Mouse (Mus musculus) thymus, adult 2 months (tissue): ENCODE measurements at regions not wholly inside any gene's neighbourhood (a gene's known extent, or its start where the extent isn't known, plus 50 kb on each side); places are given as distances from the start of the nearest gene placed in this dataset.

Experiments
- DNase-seq: peaks from one replicate; pipeline ENCODE4 v3.0.0; 2021
- H3K27ac ChIP-seq: fragments of 200-500 bp; 2 replicates; pipeline ENCODE4 v1.5.1; 2012; ENCODE audit warnings: low read length, control low read depth; ENCODE audit not compliant: control insufficient read depth, insufficient read depth
- H3K27me3 ChIP-seq: fragments of 200-500 bp; 2 replicates; pipeline ENCODE4 v1.6.1; 2012; ENCODE audit warnings: mild to moderate bottlenecking, low read length, moderate library complexity, mixed read lengths; ENCODE audit not compliant: control insufficient read depth, insufficient read depth
- H3K36me3 ChIP-seq: fragments of 200-500 bp; 2 replicates; pipeline ENCODE4 v1.6.1; 2012; ENCODE audit warnings: mild to moderate bottlenecking, low read length, moderate library complexity; ENCODE audit not compliant: control insufficient read depth, insufficient read depth
- H3K4me1 ChIP-seq: fragments of 200-500 bp; replicated peaks from 2 replicates; pipeline ENCODE4 v1.6.1; 2012; ENCODE audit warnings: low read length; ENCODE audit not compliant: control insufficient read depth, insufficient read depth
- H3K4me3 ChIP-seq: fragments of 200-500 bp; 2 replicates; pipeline ENCODE4 v1.5.1; 2012; ENCODE audit warnings: mild to moderate bottlenecking, low read length, control low read depth, moderate library complexity; ENCODE audit not compliant: control insufficient read depth, insufficient read depth
- CTCF ChIP-seq: fragments of 200-500 bp; IDR thresholded peaks from 2 replicates; pipeline ENCODE4 v1.5.1; 2012; ENCODE audit warnings: mild to moderate bottlenecking, control low read depth, low read length, moderate library complexity, borderline replicate concordance; ENCODE audit not compliant: control insufficient read depth, poor library complexity, insufficient read depth; ENCODE audit errors: extremely low read depth
- POLR2A ChIP-seq: fragments of 200-500 bp; IDR thresholded peaks from 2 replicates; pipeline ENCODE4 v1.6.1; 2012; ENCODE audit warnings: mild to moderate bottlenecking, low read length, control low read depth, moderate library complexity; ENCODE audit not compliant: control insufficient read depth, poor library complexity, insufficient read depth; ENCODE audit errors: extremely low read depth
- WGBS: fragments of 180-500 bp; shearing (Covaris S2); methylation state at CpG from one replicate; pipeline ENCODE4 v1.1.7; 2018; 5-methylcytosine and 5-hydroxymethylcytosine counted together

GRCm38 (mm10) chr11:6785471-6785870, 52.0 kb downstream of the Gm11983 start:
- no peaks in the 10 kb centered on the region for H3K4me1 ChIP-seq
- H3K4me3 ChIP-seq, result no peak overlapping the region
- no peaks in the 10 kb centered on the region for H3K36me3 ChIP-seq
- WGBS, result 97% methylated on average over 1 of the region's 1 CpGs
- TF ChIP-seq POLR2A, result no peak
- TF ChIP-seq CTCF, result no peak
- H3K27ac ChIP-seq, result no peak overlapping the region
- H3K27me3 ChIP-seq, result no peaks in the 10 kb centered on the region
- no peak for DNase-seq

- Histone ChIP-seq H3K27ac (no peak overlapping the region), H3K4me1 (no peaks in the 10 kb centered on the region), H3K36me3 (no peaks in the 10 kb centered on the region), H3K4me3 (no peak overlapping the region), H3K27me3 (no peaks in the 10 kb centered on the region)
- 95% methylated on average over 14 of the region's 14 CpGs for WGBS
- no peak for DNase-seq
- TF ChIP-seq POLR2A (no peak), CTCF (no peak)
These were observed 54.6 kb downstream of the Gm11983 start for GRCm38 (mm10) chr11:6782826-6783225.

GRCm38 (mm10) chr11:6779752-6780151, 57.7 kb downstream of the Gm11983 start:
- TF ChIP-seq CTCF (no peak), POLR2A (no peak)
- no peak for DNase-seq
- WGBS, result 81% methylated on average over 5 of the region's 5 CpGs
- Histone ChIP-seq H3K27me3 (no peaks in the 10 kb centered on the region), H3K36me3 (no peaks in the 10 kb centered on the region), H3K27ac (no peak overlapping the region), H3K4me3 (no peak overlapping the region), H3K4me1 (no peaks in the 10 kb centered on the region)

GRCm38 (mm10) chr11:6778596-6779360, 58.7 kb downstream of the Gm11983 start:
- WGBS, result 48% methylated on average over 10 of the region's 10 CpGs
- TF ChIP-seq CTCF, result no peak
- H3K27me3 ChIP-seq, result no peaks in the 10 kb centered on the region
- no peak overlapping the region for H3K4me3 ChIP-seq
- H3K36me3 ChIP-seq, result no peaks in the 10 kb centered on the region
- H3K4me1 ChIP-seq, result no peaks in the 10 kb centered on the region
- DNase-seq, result no peak
- H3K27ac ChIP-seq, result no peak overlapping the region

GRCm38 (mm10) chr11:6777566-6777965, 59.9 kb downstream of the Gm11983 start:
- no peaks in the 10 kb centered on the region for H3K4me1 ChIP-seq
- H3K27ac ChIP-seq, result no peak overlapping the region
- no peak overlapping the region for H3K4me3 ChIP-seq
- 86% methylated on average over 1 of the region's 1 CpGs for whole genome bisulfite sequencing
- no peak for DNase-seq
- no peaks in the 10 kb centered on the region for H3K27me3 ChIP-seq
- no peaks in the 10 kb centered on the region for H3K36me3 ChIP-seq
- TF ChIP-seq CTCF, result no peak
- TF ChIP-seq POLR2A, result no peak

- H3K4me1 ChIP-seq, result no peaks in the 10 kb centered on the region
- TF ChIP-seq POLR2A (no peak), CTCF (no peak)
- H3K27me3 ChIP-seq, result no peaks in the 10 kb centered on the region
- H3K4me3 ChIP-seq, result no peak overlapping the region
- DNase-seq, result no peak
- WGBS, result 81% methylated on average over 4 of the region's 4 CpGs
- no peak overlapping the region for H3K27ac ChIP-seq
- H3K36me3 ChIP-seq, result no peaks in the 10 kb centered on the region
These were observed 62.8 kb downstream of the Gm11983 start for GRCm38 (mm10) chr11:6774656-6775055.

GRCm38 (mm10) chr11:6773951-6774350, 63.5 kb downstream of the Gm11983 start:
- Histone ChIP-seq H3K4me1 (no peaks in the 10 kb centered on the region), H3K27me3 (no peaks in the 10 kb centered on the region), H3K27ac (no peak overlapping the region), H3K4me3 (no peak overlapping the region), H3K36me3 (no peaks in the 10 kb centered on the region)
- WGBS, result 85% methylated on average over 5 of the region's 5 CpGs
- DNase-seq, result no peak
- no peak for TF ChIP-seq POLR2A
